Mouse (Mus musculus): ENCODE data around the gene Tmem232. TPM values are rescaled to one million over a fixed set of nuclear protein-coding genes. Genes with fewer than 3 reads are reported as not detected.
A peak's percentile ranks its signal among the peaks of the same experiment; 100 is the strongest.

Tmem232 gene
- polyA plus RNA-seq, 1 experiment from 2014 or later: not detected

- H3K27ac ChIP-seq (ENCODE audit: low read depth, low read length): no peak overlapping the region
- no peak for ATAC-seq (ENCODE audit: low FRiP score, low TSS enrichment)
- H3K9ac ChIP-seq (ENCODE audit: low read depth, low read length): no peak overlapping the region
- no peaks in the 10 kb centered on the region for H3K27me3 ChIP-seq (ENCODE audit: control insufficient read depth, insufficient read depth, low read length)
- no peak overlapping the region for H3K4me3 ChIP-seq (ENCODE audit: low read length)
- WGBS: 64% methylated on average over 6 of the region's 6 CpGs
- H3K4me2 ChIP-seq (replicated peaks; ENCODE audit: low read depth, low read length): no peak overlapping the region
- H3K9me3 ChIP-seq (ENCODE audit: control insufficient read depth, low read length): no peaks in the 10 kb centered on the region
- no peaks in the 10 kb centered on the region for H3K36me3 ChIP-seq (ENCODE audit: control insufficient read depth, insufficient read depth, low read length)
- no peaks in the 10 kb centered on the region for H3K4me1 ChIP-seq (ENCODE audit: control insufficient read depth, insufficient read depth, low read length)
Observed at GRCm38 (mm10) chr17:65563345-65563744, 22.8 kb upstream of the Tmem232 start.

DNA sequence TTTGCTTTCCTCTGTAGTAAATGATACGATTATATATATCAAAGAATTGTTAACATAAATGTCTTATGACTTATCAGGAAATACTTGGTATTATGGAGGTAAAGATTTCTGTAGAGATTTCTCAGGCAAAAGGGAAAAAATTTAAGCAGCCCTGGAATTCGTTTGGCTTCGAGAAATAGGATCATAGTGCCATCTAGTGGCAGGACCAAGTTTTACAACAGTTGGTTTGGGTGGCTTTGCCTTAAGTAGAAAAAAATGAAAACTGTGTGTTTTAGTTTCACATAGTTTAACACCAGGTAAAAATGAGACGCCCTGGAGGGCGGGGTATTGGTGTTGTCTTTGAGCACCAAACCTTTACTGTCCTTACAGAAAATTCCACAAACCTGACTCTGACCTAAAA, 22.2 kb upstream of the Tmem232 start:
- WGBS: 2% methylated on average over 5 of the region's 5 CpGs
- no peak; the same call in 1 of the 2 replicates for ATAC-seq (ENCODE audit: low FRiP score, low TSS enrichment)

GRCm38 (mm10) chr17:65561361-65562015, 20.9 kb upstream of the Tmem232 start:
- H3K9me3 ChIP-seq (ENCODE audit: control insufficient read depth, low read length): no peaks in the 10 kb centered on the region
- whole genome bisulfite sequencing: 60% methylated on average over 6 of the region's 6 CpGs
- H3K4me3 ChIP-seq (ENCODE audit: low read length): no peak overlapping the region
- no peak overlapping the region for H3K4me2 ChIP-seq (replicated peaks; ENCODE audit: low read depth, low read length)
- H3K36me3 ChIP-seq (ENCODE audit: control insufficient read depth, insufficient read depth, low read length): no peaks in the 10 kb centered on the region
- H3K4me1 ChIP-seq (ENCODE audit: control insufficient read depth, insufficient read depth, low read length): no peaks in the 10 kb centered on the region
- no peak for ATAC-seq (ENCODE audit: low FRiP score, low TSS enrichment)
- no peak overlapping the region for H3K27ac ChIP-seq (ENCODE audit: low read depth, low read length)
- no peak overlapping the region for H3K9ac ChIP-seq (ENCODE audit: low read depth, low read length)
- H3K27me3 ChIP-seq (ENCODE audit: control insufficient read depth, insufficient read depth, low read length): no peaks in the 10 kb centered on the region

More for the DNA sequence above, 22.2 kb upstream of the Tmem232 start:
- Histone ChIP-seq H3K4me3 (ENCODE audit: low read length) (no peak overlapping the region), H3K27me3 (ENCODE audit: control insufficient read depth, insufficient read depth, low read length) (no peaks in the 10 kb centered on the region), H3K27ac (ENCODE audit: low read depth, low read length) (no peak overlapping the region), H3K9me3 (ENCODE audit: control insufficient read depth, low read length) (no peaks in the 10 kb centered on the region), H3K4me2 (replicated peaks; ENCODE audit: low read depth, low read length) (no peak overlapping the region), H3K4me1 (ENCODE audit: control insufficient read depth, insufficient read depth, low read length) (no peaks in the 10 kb centered on the region), H3K36me3 (ENCODE audit: control insufficient read depth, insufficient read depth, low read length) (no peaks in the 10 kb centered on the region), H3K9ac (ENCODE audit: low read depth, low read length) (no peak overlapping the region)

DNA sequence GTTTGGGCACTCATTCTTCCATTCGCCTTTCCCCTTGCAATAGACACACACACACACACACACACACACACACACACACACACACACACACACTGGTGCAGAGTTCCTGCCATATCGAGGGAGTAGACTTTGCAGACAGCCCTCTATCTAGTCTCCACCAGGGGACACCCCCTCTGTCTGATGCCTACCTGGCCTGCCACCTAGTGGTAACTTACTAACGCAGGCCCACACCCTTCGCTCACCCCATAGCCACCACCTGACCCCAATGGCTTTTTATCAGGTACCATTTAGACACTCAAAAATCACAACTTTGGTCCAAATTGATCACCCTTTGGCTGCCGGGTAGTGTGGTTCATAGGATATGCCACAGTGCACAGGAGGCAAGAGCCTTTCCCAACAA, 18.7 kb upstream of the Tmem232 start:
- no peaks in the 10 kb centered on the region for H3K9me3 ChIP-seq (ENCODE audit: control insufficient read depth, low read length)
- 52% methylated on average over 5 of the region's 5 CpGs for WGBS
- no peaks in the 10 kb centered on the region for H3K4me1 ChIP-seq (ENCODE audit: control insufficient read depth, insufficient read depth, low read length)
- no peak for ATAC-seq (ENCODE audit: low FRiP score, low TSS enrichment)
- no peak overlapping the region for H3K4me2 ChIP-seq (replicated peaks; ENCODE audit: low read depth, low read length)
- no peaks in the 10 kb centered on the region for H3K36me3 ChIP-seq (ENCODE audit: control insufficient read depth, insufficient read depth, low read length)
- H3K27me3 ChIP-seq (ENCODE audit: control insufficient read depth, insufficient read depth, low read length): no peaks in the 10 kb centered on the region
- H3K9ac ChIP-seq (ENCODE audit: low read depth, low read length): no peak overlapping the region
- no peak overlapping the region for H3K4me3 ChIP-seq (ENCODE audit: low read length)
- no peak overlapping the region for H3K27ac ChIP-seq (ENCODE audit: low read depth, low read length)

GRCm38 (mm10) chr17:65558788-65559187, 18.2 kb upstream of the Tmem232 start:
- Histone ChIP-seq H3K27me3 (ENCODE audit: control insufficient read depth, insufficient read depth, low read length) (no peaks in the 10 kb centered on the region), H3K9me3 (ENCODE audit: control insufficient read depth, low read length) (no peaks in the 10 kb centered on the region), H3K4me2 (replicated peaks; ENCODE audit: low read depth, low read length) (0 out of 2 replicates have a peak overlapping the region, but pooled peaks have one; percentile 1), H3K36me3 (ENCODE audit: control insufficient read depth, insufficient read depth, low read length) (no peaks in the 10 kb centered on the region), H3K4me1 (ENCODE audit: control insufficient read depth, insufficient read depth, low read length) (no peaks in the 10 kb centered on the region), H3K9ac (ENCODE audit: low read depth, low read length) (no peak overlapping the region), H3K27ac (ENCODE audit: low read depth, low read length) (no peak overlapping the region), H3K4me3 (ENCODE audit: low read length) (no peak overlapping the region)
- no peak for ATAC-seq (ENCODE audit: low FRiP score, low TSS enrichment)
- 74% methylated on average over 9 of the region's 9 CpGs for WGBS

- H3K4me1 ChIP-seq (ENCODE audit: control insufficient read depth, insufficient read depth, low read length): no peaks in the 10 kb centered on the region
- H3K27me3 ChIP-seq (ENCODE audit: control insufficient read depth, insufficient read depth, low read length): no peaks in the 10 kb centered on the region
- no peak overlapping the region for H3K4me3 ChIP-seq (ENCODE audit: low read length)
- no peaks in the 10 kb centered on the region for H3K9me3 ChIP-seq (ENCODE audit: control insufficient read depth, low read length)
- no peak overlapping the region for H3K27ac ChIP-seq (ENCODE audit: low read depth, low read length)
- ATAC-seq (ENCODE audit: low FRiP score, low TSS enrichment): peak; percentile 33; the same call in 1 of the 2 replicates
- no peak overlapping the region for H3K9ac ChIP-seq (ENCODE audit: low read depth, low read length)
- H3K4me2 ChIP-seq (replicated peaks; ENCODE audit: low read depth, low read length): 0 out of 2 replicates have a peak overlapping the region, but pooled peaks have one; percentile 1
- WGBS: 55% methylated on average over 9 of the region's 9 CpGs
- H3K36me3 ChIP-seq (ENCODE audit: control insufficient read depth, insufficient read depth, low read length): no peaks in the 10 kb centered on the region
Observed at GRCm38 (mm10) chr17:65558217-65558616, 17.6 kb upstream of the Tmem232 start.

DNA sequence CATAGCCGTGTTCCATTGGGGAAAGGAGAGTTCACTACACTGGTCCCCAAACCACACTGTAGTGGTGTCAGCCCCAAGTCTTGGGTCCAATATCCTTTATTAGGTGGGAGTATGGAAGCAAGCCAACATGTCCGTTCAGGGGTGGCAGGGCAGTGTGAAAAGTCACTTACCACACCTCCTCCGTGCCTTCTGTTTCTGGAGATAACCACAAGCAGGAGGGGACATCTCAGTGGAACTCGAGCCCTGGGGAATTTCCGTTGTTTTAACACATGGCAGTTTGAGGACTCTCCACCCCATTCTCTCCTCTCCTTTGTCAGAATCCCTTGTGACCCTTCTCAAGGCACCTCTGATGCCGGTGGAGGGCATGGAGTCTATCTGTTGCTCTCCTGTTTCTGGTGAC, 16.6 kb upstream of the Tmem232 start:
- no peak overlapping the region for H3K4me2 ChIP-seq (replicated peaks; ENCODE audit: low read depth, low read length)
- H3K9me3 ChIP-seq (ENCODE audit: control insufficient read depth, low read length): no peaks in the 10 kb centered on the region
- 57% methylated on average over 6 of the region's 6 CpGs for WGBS
- H3K4me3 ChIP-seq (ENCODE audit: low read length): no peak overlapping the region
- no peak for ATAC-seq (ENCODE audit: low FRiP score, low TSS enrichment)
- no peak overlapping the region for H3K9ac ChIP-seq (ENCODE audit: low read depth, low read length)
- no peaks in the 10 kb centered on the region for H3K27me3 ChIP-seq (ENCODE audit: control insufficient read depth, insufficient read depth, low read length)
- H3K36me3 ChIP-seq (ENCODE audit: control insufficient read depth, insufficient read depth, low read length): no peaks in the 10 kb centered on the region
- no peak overlapping the region for H3K27ac ChIP-seq (ENCODE audit: low read depth, low read length)
- H3K4me1 ChIP-seq (ENCODE audit: control insufficient read depth, insufficient read depth, low read length): no peaks in the 10 kb centered on the region

GRCm38 (mm10) chr17:65556798-65557197, 16.2 kb upstream of the Tmem232 start:
- WGBS: 58% methylated on average over 10 of the region's 10 CpGs
- no peak overlapping the region for H3K4me3 ChIP-seq (ENCODE audit: low read length)
- H3K4me2 ChIP-seq (replicated peaks; ENCODE audit: low read depth, low read length): no peak overlapping the region
- no peaks in the 10 kb centered on the region for H3K4me1 ChIP-seq (ENCODE audit: control insufficient read depth, insufficient read depth, low read length)
- no peak for ATAC-seq (ENCODE audit: low FRiP score, low TSS enrichment)
- H3K27me3 ChIP-seq (ENCODE audit: control insufficient read depth, insufficient read depth, low read length): no peaks in the 10 kb centered on the region
- no peak overlapping the region for H3K27ac ChIP-seq (ENCODE audit: low read depth, low read length)
- no peak overlapping the region for H3K9ac ChIP-seq (ENCODE audit: low read depth, low read length)
- no peaks in the 10 kb centered on the region for H3K36me3 ChIP-seq (ENCODE audit: control insufficient read depth, insufficient read depth, low read length)
- H3K9me3 ChIP-seq (ENCODE audit: control insufficient read depth, low read length): no peaks in the 10 kb centered on the region

DNA sequence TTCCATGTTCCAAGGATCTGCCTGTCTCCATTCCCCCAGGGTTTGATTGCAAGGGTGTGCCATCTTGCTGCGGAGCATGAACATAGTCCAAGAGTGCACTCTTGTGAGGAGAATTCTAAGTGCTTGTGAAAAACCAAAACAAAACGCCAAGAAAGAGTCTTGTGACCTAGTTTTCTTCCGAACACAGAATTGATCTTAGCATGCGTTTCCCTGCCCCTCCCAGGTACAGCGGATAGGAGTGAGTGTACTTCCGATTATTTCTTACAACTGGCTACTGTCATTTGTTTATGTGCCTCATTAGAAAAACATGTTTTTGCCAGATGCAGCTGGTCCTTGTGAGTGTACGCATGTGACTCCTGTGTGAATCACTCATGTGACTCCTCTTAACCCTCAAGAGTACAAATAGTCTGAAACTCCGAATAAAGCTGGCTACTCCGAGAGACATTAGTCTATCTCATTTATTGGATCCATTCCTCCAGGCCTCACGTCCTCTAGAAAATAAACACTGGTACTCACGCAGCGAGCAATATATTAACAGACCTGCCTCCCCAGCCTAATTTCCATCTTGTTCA, 11.9 kb upstream of the Tmem232 start:
- no peaks in the 10 kb centered on the region for H3K36me3 ChIP-seq (ENCODE audit: control insufficient read depth, insufficient read depth, low read length)
- no peak overlapping the region for H3K9ac ChIP-seq (ENCODE audit: low read depth, low read length)
- no peaks in the 10 kb centered on the region for H3K4me1 ChIP-seq (ENCODE audit: control insufficient read depth, insufficient read depth, low read length)
- H3K4me3 ChIP-seq (ENCODE audit: low read length): no peak overlapping the region
- no peaks in the 10 kb centered on the region for H3K27me3 ChIP-seq (ENCODE audit: control insufficient read depth, insufficient read depth, low read length)
- no peak overlapping the region for H3K4me2 ChIP-seq (replicated peaks; ENCODE audit: low read depth, low read length)
- ATAC-seq (ENCODE audit: low FRiP score, low TSS enrichment): no peak
- H3K9me3 ChIP-seq (ENCODE audit: control insufficient read depth, low read length): no peaks in the 10 kb centered on the region
- H3K27ac ChIP-seq (ENCODE audit: low read depth, low read length): no peak overlapping the region
- WGBS: 76% methylated on average over 12 of the region's 12 CpGs
